In genomic region chr2:170731632-170732561, GRCm38 (mm10) we compare ENCODE assay signal across 10 mouse cellular contexts. TPM values are rescaled to one million over a fixed set of nuclear protein-coding genes. Genes with fewer than 3 reads are reported as not detected.
DNase-seq lines count a peak whose midpoint lies in the region; ATAC-seq lines count a peak whose summit lies in the region.
"Had no signal": no experiment of that assay in that cellular context is flagged by ENCODE, and none has a peak within 500 bp of the region (broad histone marks: within the 10 kb centered on the region; RNA-seq: fewer than 3 reads in every experiment).

TSS of gene Dok5 (plus strand) at chr2:170731807.

- ATAC-seq in intestine, embryonic 15.5 days: peak; percentile 96

- peak within 1 kb of the TSS; percentile 45 for H3K4me3 ChIP-seq in intestine, embryonic 15.5 days (replicated peaks)
- H3K4me3 ChIP-seq: myocyte had no signal

- H3K4me2 ChIP-seq in intestine, embryonic 15.5 days (replicated peaks): peak within 1 kb of the TSS; percentile 85

- DNase-seq in adrenal gland, adult 18-20 months (ENCODE audit: low spot score in 2 of 2): peak; percentile 42 to 60
- peak; percentile 72 for DNase-seq in embryo, embryonic 10.5 days (ENCODE audit: low spot score)
- DNase-seq in gastrocnemius, postnatal 25 days: peak; percentile 78
- DNase-seq in left cerebral cortex, postnatal 10 days (ENCODE audit: extremely low spot score in 1 of 2, low spot score in 2 of 2): peak; percentile 90 to 92
- DNase-seq in lung, postnatal 4 days: peak; percentile 57 to 72
- DNase-seq in skeletal muscle tissue, adult 2 months (ENCODE audit: low read depth, low spot score): peak; percentile 79
- no peak for DNase-seq in thymus, postnatal 25 days

- intact Hi-C loops in left cerebral cortex, postnatal 10 days (cut with DNase I): loop anchor here (5.0 to 10.0 kb wide), 2 partner anchors 35 to 113 kb away; no protein-coding TSS in a partner anchor

- no peak within 1 kb of the TSS for H3K27ac ChIP-seq in intestine, embryonic 15.5 days

- 2% methylated on average over 50 of the region's 53 CpGs for WGBS in intestine, embryonic 15.5 days

- no peaks in the 10 kb centered on the region for H3K9me3 ChIP-seq in intestine, embryonic 15.5 days

- H3K36me3 ChIP-seq in intestine, embryonic 15.5 days: no peaks in the 10 kb centered on the region

- H3K9ac ChIP-seq in intestine, embryonic 15.5 days: peak within 1 kb of the TSS; percentile 28

- H3K27me3 ChIP-seq in intestine, embryonic 15.5 days (replicated peaks): peaks cover 15% of the 10 kb centered on the region

- peaks cover 5% of the 10 kb centered on the region for H3K4me1 ChIP-seq in intestine, embryonic 15.5 days (replicated peaks)

RNA-seq across cellular contexts. Expression of gene Dok5, which starts in this region (rescaled TPM):
- total RNA-seq in adrenal gland, adult 18-20 months (2021): under 1 TPM; 0.23 to 0.48 TPM
- total RNA-seq in gastrocnemius, postnatal 25 days (2021): 1 to 10 TPM; 8.6 to 8.8 TPM
- polyA plus RNA-seq in intestine, embryonic 15.5 days (2015; fragmentation: Nextera tagmentation; extraction: Ambion mirVana): 2.6 and 2.8 TPM in 2 replicates
- total RNA-seq in left cerebral cortex, postnatal 10 days (2021): 10 to 100 TPM; 63.5 to 76.5 TPM
- total RNA-seq: MEL had no signal

Comparison
In these comparisons a context has a peak if more than half of its experiments do, and no peak if none do; other contexts are left out.
1. RNA of gene Dok5 (total RNA-seq): 63.5 to 76.5 TPM in left cerebral cortex, postnatal 10 days; 8.6 to 8.8 TPM in gastrocnemius, postnatal 25 days and 0.23 to 0.48 TPM in adrenal gland, adult 18-20 months; every median in the first group is over 4 times any median in the second.
2. Peak in DNase-seq in adrenal gland, adult 18-20 months; RNA of the gene not detected or under 1 TPM.